Mouse (Mus musculus): ENCODE measurements at regions not wholly inside any gene's neighbourhood (a gene's known extent, or its start where the extent isn't known, plus 50 kb on each side); places are given as distances from the start of the nearest gene placed in this dataset.

GRCm38 (mm10) chr7:69493062-69493930, 744.3 kb upstream of the Arrdc4 start:
- H3K27me3 ChIP-seq (replicated peaks; ENCODE audit: control insufficient read depth, insufficient read depth, low read length) = no peaks in the 10 kb centered on the region
- 0 out of 2 replicates have a peak overlapping the region, but pooled peaks have one; percentile 1 for H3K4me3 ChIP-seq (ENCODE audit: low read depth, low read length)
- H3K4me2 ChIP-seq (ENCODE audit: low read length) = peak overlapping the region; percentile 28; the same call in 1 of the 2 replicates
- peak overlapping the region; percentile 29; the same call in 1 of the 2 replicates for H3K9ac ChIP-seq (ENCODE audit: low read length)
- peaks cover 2% of the 10 kb centered on the region; the same call in 1 of the 2 replicates for H3K4me1 ChIP-seq (ENCODE audit: control insufficient read depth, insufficient read depth, low read length)
- 60% methylated on average over 18 of the region's 18 CpGs for WGBS
- no peaks in the 10 kb centered on the region for H3K36me3 ChIP-seq (ENCODE audit: control insufficient read depth, insufficient read depth, low read length)
- H3K27ac ChIP-seq (ENCODE audit: low read depth, low read length) = peak overlapping the region; percentile 41; the same call in 1 of the 2 replicates
- H3K9me3 ChIP-seq (replicated peaks; ENCODE audit: control insufficient read depth, low read length) = no peaks in the 10 kb centered on the region
- ATAC-seq (0 out of 2 replicates have a peak, but pooled peaks have one; percentile 19), DNase-seq (ENCODE audit: low spot score) (peak; percentile 46)

GRCm38 (mm10) chr7:69490566-69491466, 741.8 kb upstream of the Arrdc4 start:
- WGBS = 36% methylated on average over 16 of the region's 16 CpGs
- Histone ChIP-seq H3K27ac (ENCODE audit: low read depth, low read length) (no peak overlapping the region), H3K4me2 (ENCODE audit: low read length) (no peak overlapping the region)

GRCm38 (mm10) chr7:69488630-69489029, 739.6 kb upstream of the Arrdc4 start:
- Histone ChIP-seq H3K4me3 (ENCODE audit: low read depth, low read length) (no peak overlapping the region), H3K9me3 (replicated peaks; ENCODE audit: control insufficient read depth, low read length) (no peaks in the 10 kb centered on the region), H3K27me3 (replicated peaks; ENCODE audit: control insufficient read depth, insufficient read depth, low read length) (no peaks in the 10 kb centered on the region), H3K9ac (ENCODE audit: low read length) (0 out of 2 replicates have a peak overlapping the region, but pooled peaks have one; percentile 7), H3K4me1 (ENCODE audit: control insufficient read depth, insufficient read depth, low read length) (peaks cover 2% of the 10 kb centered on the region; the same call in 1 of the 2 replicates), H3K4me2 (ENCODE audit: low read length) (no peak overlapping the region), H3K27ac (ENCODE audit: low read depth, low read length) (no peak overlapping the region), H3K36me3 (ENCODE audit: control insufficient read depth, insufficient read depth, low read length) (no peaks in the 10 kb centered on the region)
- DNase-seq (ENCODE audit: low spot score) (peak; percentile 25), ATAC-seq (peak; percentile 45; the same call in 1 of the 2 replicates)
- WGBS = 56% methylated on average over 6 of the region's 6 CpGs

More at GRCm38 (mm10) chr7:69490566-69491466, 741.8 kb upstream of the Arrdc4 start:
- H3K36me3 ChIP-seq (ENCODE audit: control insufficient read depth, insufficient read depth, low read length) = no peaks in the 10 kb centered on the region
- H3K9ac ChIP-seq (ENCODE audit: low read length) = no peak overlapping the region
- H3K27me3 ChIP-seq (replicated peaks; ENCODE audit: control insufficient read depth, insufficient read depth, low read length) = no peaks in the 10 kb centered on the region
- peaks cover 2% of the 10 kb centered on the region; the same call in 1 of the 2 replicates for H3K4me1 ChIP-seq (ENCODE audit: control insufficient read depth, insufficient read depth, low read length)
- DNase-seq (ENCODE audit: low spot score) (peak; percentile 89), ATAC-seq (peak; percentile 92)
- H3K9me3 ChIP-seq (replicated peaks; ENCODE audit: control insufficient read depth, low read length) = no peaks in the 10 kb centered on the region
- no peak overlapping the region for H3K4me3 ChIP-seq (ENCODE audit: low read depth, low read length)

- peak; percentile 44 for DNase-seq (ENCODE audit: low spot score)
- no peak overlapping the region for H3K9ac ChIP-seq (ENCODE audit: low read length)
- no peak for ATAC-seq
- H3K36me3 ChIP-seq (ENCODE audit: control insufficient read depth, insufficient read depth, low read length) = no peaks in the 10 kb centered on the region
- H3K27ac ChIP-seq (ENCODE audit: low read depth, low read length) = no peak overlapping the region
- no peaks in the 10 kb centered on the region for H3K27me3 ChIP-seq (replicated peaks; ENCODE audit: control insufficient read depth, insufficient read depth, low read length)
- no peak overlapping the region for H3K4me3 ChIP-seq (ENCODE audit: low read depth, low read length)
- WGBS = 66% methylated on average over 3 of the region's 3 CpGs
- no peak overlapping the region for H3K4me2 ChIP-seq (ENCODE audit: low read length)
- H3K9me3 ChIP-seq (replicated peaks; ENCODE audit: control insufficient read depth, low read length) = no peaks in the 10 kb centered on the region
- H3K4me1 ChIP-seq (ENCODE audit: control insufficient read depth, insufficient read depth, low read length) = no peaks in the 10 kb centered on the region
Measured at GRCm38 (mm10) chr7:69487111-69487510, 738.1 kb upstream of the Arrdc4 start.

DNA sequence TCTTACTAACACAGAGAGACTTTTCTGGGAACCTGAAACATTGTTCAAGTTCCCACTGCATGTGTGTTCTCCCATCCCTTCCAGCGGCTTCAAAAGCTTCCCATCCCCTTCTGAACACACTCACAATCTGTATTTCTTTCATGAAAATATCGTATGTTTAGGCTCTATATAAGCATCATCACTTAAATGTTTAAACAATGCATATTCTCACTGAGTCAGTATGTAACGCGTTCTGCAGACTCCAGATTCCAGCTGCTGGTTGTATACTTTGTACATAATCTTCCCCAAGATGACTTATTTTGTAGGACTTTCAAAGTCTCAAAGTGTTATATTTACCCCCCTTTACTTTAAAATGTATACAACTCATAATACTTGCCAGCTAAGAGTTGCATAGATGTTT, 735.5 kb upstream of the Arrdc4 start:
- Histone ChIP-seq H3K27me3 (replicated peaks; ENCODE audit: control insufficient read depth, insufficient read depth, low read length) (no peaks in the 10 kb centered on the region), H3K4me3 (ENCODE audit: low read depth, low read length) (no peak overlapping the region), H3K9ac (ENCODE audit: low read length) (no peak overlapping the region), H3K27ac (ENCODE audit: low read depth, low read length) (no peak overlapping the region), H3K4me1 (ENCODE audit: control insufficient read depth, insufficient read depth, low read length) (no peaks in the 10 kb centered on the region), H3K36me3 (ENCODE audit: control insufficient read depth, insufficient read depth, low read length) (no peaks in the 10 kb centered on the region), H3K9me3 (replicated peaks; ENCODE audit: control insufficient read depth, low read length) (no peaks in the 10 kb centered on the region), H3K4me2 (ENCODE audit: low read length) (no peak overlapping the region)
- ATAC-seq (no peak), DNase-seq (ENCODE audit: low spot score) (no peak)
- WGBS = 90% methylated on average over 4 of the region's 4 CpGs

Measured in forebrain, embryonic 14.5 days (tissue).